Mouse (Mus musculus) adrenal gland, postnatal 36 days (tissue): ENCODE measurements around the gene Cd151. TPM values are rescaled to one million over a fixed set of nuclear protein-coding genes. Genes with fewer than 3 reads are reported as not detected.
A peak's percentile ranks its signal among the peaks of the same experiment; 100 is the strongest.

Source experiments
- DNase-seq, 2 experiments: peaks; one replicate each; pipeline ENCODE4 v3.0.0; 2021; ENCODE audit warnings: mixed read lengths in 1 of 2
- total RNA-seq, 2 experiments: library from RNA; stranded (reverse); gene quantifications; 2 replicates each; pipeline ENCODE4 v1.2.3; 2021

Gene Cd151
- total RNA-seq, 2 experiments from 2014 or later: 331 to 418 TPM

DNA sequence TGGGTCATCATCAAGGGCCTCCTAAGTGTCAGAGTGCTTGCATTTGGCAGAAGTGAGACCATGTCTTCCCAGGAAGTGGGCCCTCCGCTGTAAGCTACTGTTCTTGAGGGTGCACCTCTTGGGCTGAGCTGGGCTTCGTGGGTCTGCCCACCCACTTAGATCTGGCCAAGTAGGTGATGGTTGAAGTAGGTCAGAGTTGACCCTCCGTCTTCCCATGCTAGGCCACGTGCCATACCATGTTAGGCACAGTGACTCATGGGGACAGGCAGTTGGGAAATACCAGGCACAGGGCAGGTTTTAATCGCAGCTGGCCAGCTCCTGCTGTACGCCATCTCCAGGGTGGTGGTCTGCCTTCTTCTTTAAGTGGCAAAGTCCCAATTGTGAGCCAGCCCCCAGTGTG is 10.5 kb upstream of the Cd151 start:
- peak; percentile 79 to 81 for DNase-seq

GRCm38 (mm10) chr7:141457236-141457635 is 10.0 kb upstream of the Cd151 start:
- DNase-seq: no peak

DNA sequence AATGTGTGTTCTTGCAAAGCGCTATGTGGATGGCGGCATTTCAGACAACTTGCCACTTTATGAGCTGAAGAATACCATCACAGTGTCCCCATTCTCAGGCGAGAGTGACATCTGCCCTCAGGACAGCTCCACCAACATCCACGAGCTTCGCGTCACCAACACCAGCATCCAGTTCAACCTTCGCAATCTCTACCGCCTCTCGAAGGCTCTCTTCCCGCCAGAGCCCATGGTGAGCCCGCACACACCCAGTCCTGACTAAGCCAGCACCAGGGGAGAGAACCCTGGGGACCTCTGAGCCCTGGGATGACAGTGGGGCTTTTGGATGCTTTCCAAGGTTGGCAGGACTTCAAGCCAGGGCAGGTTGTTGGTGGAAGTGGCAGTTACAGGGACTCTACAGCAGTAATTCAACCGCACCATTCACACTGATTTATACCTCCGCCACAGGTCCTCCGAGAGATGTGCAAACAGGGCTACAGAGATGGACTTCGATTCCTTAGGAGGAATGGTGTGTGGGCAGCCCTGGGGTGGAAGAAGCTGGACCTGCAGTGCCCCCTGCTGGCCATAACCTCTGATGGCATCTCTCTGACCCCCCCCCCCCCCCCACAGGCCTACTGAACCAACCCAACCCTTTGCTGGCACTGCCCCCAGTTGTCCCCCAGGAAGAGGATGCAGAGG is 9.1 kb upstream of the Cd151 start:
- peak; percentile 68 to 76 for DNase-seq

- no peak for DNase-seq
Measured at GRCm38 (mm10) chr7:141458661-141459060, 8.5 kb upstream of the Cd151 start.

- no peak for DNase-seq
Measured at GRCm38 (mm10) chr7:141459301-141459711, 7.9 kb upstream of the Cd151 start.

- no peak for DNase-seq
Measured at GRCm38 (mm10) chr7:141460001-141460390, 7.2 kb upstream of the Cd151 start.

DNA sequence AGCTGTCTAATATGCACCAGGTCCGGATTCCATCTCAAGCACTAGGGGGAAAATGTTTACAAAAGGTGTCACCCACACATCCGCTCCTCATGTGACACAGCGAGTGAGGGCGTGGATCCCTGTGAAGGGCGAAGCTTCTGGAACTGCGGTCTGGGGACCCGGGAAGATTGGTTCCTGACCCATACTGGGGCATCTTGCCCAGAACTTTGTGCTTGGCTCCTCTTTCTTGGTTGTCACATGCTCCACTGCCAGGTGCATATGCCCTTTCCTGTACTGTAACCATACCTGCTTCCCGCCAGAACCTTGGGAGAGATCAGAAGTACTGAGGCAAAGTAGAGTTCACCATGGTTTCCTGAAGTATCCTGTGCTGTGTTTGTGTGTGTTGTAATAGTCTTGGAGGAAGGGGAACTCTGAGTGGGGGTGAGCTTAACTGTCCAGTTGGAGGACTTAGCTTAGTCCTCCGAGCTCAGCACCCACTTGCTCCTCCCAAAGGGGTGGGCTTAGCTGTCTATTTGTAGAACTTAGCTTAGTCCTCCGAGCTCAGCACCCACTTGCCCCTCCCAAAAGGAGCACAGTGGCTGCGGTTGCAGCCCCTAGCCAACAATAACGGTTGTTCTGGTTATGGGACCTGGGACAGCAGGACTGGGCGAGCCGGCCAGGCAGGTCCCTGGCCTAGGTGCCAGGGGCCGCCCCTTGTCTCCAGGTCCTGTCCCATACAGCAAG is 6.6 kb upstream of the Cd151 start, which contains the start of gene Cracr2b:
TSS of gene Cracr2b (plus strand) at position 704 of the 723 bp plus-strand sequence.
- no peak for DNase-seq

DNA sequence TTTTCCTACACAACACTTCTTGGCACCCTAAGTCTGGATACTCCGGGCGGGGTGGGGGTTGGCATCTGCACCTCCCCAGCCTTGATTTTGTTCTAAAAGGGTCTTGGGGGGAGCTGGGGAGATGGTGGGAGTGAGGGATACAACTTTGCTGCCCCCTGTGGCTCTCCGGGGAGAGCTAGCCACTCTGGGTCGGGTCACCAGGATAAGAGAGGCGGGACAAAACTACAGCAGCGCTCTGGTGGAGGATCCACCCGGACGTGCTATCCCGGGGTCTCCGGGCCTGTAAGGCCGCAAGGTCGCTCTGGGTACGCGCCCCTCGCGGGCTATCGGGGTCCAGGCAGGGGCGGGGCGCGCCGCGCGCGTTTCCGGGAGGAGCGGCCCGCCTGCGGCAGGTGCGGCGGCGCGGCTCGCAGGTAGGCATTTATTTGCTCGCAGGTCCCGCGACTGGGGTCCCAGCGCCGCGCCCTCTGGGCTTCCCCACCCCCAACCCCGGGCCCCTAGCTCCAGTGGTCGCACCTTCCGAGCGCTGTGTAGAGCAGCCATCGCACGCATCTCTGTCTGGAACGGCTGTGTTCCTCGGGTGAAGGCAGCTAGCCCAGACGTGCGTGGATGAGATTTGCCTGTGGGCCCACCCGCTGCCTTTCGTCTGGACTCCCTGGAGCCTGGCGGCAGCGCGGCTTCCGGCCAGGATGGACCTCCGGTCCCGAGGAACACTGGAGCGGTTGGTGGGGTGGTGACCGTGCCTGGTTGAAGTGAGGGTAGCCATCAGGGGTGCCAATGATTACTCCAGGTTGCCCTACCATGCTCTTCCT is 5.5 kb upstream of the Cd151 start:
- peak in 1 of 2 experiments; percentile 61 for DNase-seq

DNA sequence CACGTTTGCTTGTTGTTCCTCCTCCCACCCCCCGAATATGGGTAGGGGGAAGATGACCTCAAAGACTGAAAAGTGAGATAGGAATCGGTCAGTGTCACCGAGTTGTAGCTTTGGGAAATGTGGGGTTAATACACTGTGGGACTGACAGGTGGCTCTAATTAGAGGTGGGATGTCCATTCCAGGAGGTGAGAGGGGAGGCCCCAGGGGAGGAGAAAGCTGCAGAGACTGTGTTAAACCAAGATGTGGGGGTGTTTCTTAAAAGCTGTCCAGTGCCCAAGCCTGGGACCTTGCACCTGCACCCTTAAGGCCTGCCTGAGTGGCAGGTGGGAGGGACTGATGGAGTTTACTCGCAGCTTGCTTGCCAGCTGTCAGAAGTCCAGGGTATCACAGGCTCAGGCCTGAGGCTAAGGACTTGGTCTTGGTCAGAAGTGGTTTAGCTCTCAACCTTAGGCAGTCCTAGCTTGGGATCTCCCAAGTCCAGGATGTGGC is 4.8 kb upstream of the Cd151 start:
- DNase-seq: no peak

GRCm38 (mm10) chr7:141463824-141464602 is 3.2 kb upstream of the Cd151 start:
- DNase-seq: peak in 1 of 2 experiments; percentile 65

GRCm38 (mm10) chr7:141464603-141465201 is 2.5 kb upstream of the Cd151 start:
- no peak for DNase-seq

- DNase-seq: no peak
Measured at GRCm38 (mm10) chr7:141465388-141466044, 1.7 kb upstream of the Cd151 start.

- peak; percentile 59 to 65 for DNase-seq
Measured at GRCm38 (mm10) chr7:141466045-141466394, 1.2 kb upstream of the Cd151 start.

DNA sequence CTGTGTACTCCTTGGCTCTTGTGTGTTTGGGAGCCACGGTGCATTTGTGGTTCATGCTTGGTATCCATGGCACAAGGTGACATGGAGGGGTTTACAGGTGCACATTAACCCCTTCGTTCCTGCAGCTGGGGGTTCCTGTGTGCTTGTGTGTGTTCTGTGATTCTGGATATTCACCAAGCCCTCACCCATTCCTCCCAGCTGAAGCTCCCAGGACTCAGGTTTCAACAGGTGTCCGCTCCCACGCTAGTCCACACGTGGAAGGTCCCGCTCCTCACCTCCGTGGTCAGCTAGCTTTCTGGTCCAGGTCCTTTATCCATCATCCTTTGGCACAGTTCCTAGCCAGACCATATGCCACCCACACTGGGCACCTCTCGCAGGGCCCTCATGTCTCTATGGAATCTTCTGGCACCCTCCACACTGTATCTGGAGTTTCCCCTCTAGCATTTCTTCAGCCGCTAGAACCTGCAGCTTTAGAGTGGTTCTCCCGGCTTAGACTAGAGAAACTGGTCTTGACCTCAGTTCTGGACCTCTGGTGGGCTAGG is 514 bp upstream of the Cd151 start:
- no peak for DNase-seq

DNA sequence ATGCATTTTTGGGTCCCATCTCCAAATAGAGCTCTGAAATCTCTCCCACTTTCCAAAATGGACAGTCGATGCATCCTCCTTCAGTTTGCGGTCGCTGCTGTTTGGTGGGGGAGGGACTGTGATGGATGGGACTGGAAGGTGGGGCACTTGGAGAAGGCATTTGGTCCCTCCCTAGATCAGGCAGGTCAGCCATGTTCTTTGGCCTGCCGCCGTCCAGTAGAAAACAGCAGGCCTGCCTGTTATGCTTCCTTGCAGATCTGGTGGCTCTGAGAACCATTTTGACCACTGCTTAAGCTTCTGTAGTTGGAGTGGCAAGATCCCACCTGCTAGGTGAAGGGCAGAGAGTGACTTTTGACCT is 951 bp downstream of the Cd151 start:
- peak in 1 of 2 experiments; percentile 65 for DNase-seq

DNA sequence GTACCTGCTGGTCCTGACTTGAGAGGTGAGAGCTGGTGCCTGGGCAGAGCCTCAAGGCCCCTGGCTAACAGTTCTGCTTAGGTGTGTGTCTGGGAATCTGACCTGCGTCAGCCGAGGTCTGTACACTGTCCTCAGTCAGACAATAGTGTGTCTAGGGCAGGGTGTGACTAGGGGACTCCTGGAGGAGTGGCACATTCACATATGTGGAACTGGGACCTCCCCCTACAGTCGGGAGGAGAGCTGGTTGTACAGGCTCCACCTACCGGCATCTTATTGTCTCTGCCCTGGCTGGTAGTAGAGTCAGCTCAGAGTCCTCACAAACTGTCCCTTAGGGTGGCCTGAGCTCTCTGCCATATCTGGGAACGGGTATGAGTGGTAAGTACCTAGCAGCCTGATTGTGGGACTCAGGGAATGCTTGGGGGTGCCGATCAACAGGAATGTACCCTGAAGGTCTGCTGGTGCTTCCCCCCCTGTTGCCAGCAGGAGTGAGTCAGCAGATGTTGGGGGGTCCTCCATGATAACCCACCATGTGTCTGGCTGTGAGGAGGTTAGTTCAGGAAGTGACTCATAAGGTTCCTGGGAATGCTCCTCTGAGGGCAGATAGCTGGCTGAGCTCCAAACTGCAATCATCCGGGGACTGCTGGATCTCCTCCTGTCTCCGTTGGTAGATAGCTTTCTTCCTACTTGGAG is 1.5 kb downstream of the Cd151 start:
- DNase-seq: peak; percentile 88 to 91

DNA sequence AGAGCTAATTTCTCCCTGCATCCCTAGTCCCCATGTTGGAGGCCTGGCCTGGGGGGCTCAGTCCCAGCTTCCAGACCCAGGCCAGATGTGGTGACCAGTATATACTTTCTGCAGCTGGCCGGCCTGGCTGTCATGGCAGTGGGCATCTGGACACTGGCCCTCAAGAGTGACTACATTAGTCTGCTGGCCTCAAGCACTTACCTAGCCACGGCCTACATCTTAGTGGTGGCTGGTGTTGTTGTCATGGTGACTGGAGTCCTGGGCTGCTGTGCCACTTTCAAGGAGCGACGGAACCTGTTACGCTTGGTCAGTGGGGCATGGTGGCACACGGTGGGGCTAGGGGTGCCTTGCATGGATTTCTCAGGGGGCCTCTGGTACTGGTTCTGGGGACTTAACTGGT is 2.2 kb downstream of the Cd151 start:
- DNase-seq: no peak

DNA sequence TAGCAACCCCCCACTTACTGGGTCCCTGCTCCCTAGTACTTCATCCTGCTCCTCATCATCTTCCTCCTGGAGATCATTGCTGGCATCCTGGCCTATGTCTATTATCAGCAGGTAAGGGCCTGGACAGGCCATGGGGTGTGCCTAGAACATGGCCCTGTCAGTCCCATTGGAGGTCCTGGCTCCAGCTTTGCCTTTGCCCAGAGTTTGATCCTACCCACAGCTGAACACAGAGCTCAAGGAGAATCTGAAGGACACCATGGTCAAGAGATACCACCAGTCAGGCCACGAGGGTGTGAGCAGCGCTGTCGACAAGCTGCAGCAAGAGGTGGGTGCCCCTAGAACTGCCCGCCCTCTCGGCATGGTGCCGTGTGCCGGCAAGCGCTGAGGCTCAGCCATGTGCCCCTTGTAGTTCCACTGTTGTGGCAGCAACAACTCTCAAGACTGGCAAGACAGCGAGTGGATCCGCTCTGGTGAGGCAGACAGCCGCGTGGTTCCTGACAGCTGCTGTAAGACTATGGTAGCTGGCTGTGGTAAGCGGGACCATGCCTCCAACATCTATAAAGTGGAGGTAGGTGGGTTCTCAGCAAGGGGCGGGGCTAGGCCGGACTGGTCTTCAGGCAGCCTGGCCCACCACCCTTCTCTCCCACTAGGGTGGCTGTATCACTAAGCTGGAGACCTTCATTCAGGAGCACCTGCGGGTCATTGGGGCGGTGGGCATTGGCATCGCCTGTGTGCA is 2.9 kb downstream of the Cd151 start:
- no peak for DNase-seq

DNA sequence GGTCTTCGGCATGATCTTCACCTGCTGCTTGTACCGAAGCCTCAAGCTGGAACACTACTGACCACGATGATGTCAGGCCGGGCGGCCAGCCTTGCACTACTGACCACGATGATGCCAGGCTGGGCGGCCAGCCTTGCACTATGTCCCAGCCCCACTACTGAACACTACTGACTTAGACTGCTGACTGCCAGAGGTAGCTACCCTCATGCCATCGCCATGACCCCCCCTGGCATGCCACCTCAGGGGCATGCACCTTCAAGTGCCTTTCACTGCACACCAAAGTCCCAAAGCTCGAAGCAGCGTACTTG is 3.4 kb downstream of the Cd151 start:
- DNase-seq: no peak

GRCm38 (mm10) chr7:141471236-141471635 is 4.0 kb downstream of the Cd151 start:
- DNase-seq: no peak
